Comparison of ENCODE assay signal across 9 mouse cellular contexts in the genomic region with DNA sequence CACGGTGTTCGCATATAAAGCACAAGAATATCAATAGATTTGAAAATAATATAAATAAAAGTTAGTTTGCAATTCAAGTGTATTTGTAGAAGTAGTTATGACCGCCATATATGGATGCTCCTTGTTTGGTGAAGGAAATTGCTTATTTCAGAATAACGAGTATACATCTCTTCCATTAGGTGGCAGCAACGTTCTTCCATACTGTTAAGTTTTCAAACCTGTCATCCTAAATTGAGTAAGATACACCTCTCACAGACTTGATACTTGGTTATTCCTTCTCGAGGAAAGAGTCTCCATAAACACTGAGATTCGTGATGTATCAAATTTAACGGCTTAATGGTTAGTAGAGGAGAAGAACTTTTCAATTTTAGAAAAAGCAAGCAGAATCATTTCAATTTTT. TPM values are rescaled to one million over a fixed set of nuclear protein-coding genes. Genes with fewer than 3 reads are reported as not detected.
DNase-seq lines count a peak whose midpoint lies in the region; ATAC-seq and TF ChIP-seq lines count a peak whose summit lies in the region.
"Had no signal": no experiment of that assay in that cellular context is flagged by ENCODE, and none has a peak within 500 bp of the region (broad histone marks: within the 10 kb centered on the region; RNA-seq: fewer than 3 reads in every experiment).

No protein-coding gene starts in this region.

- no peak overlapping the region for H3K4me2 ChIP-seq in limb, embryonic 14.5 days (replicated peaks; ENCODE audit: low read depth, low read length, severe bottlenecking)

- no peak overlapping the region for H3K9ac ChIP-seq in limb, embryonic 14.5 days (ENCODE audit: low read depth, low read length, severe bottlenecking)

- no peaks in the 10 kb centered on the region for H3K27me3 ChIP-seq in limb, embryonic 14.5 days (ENCODE audit: control insufficient read depth, insufficient read depth, low read length)
- H3K27me3 ChIP-seq in limb, embryonic 10.5 days (ENCODE audit: low read depth, poor library complexity, severe bottlenecking) = no peaks in the 10 kb centered on the region

- no peak for ATAC-seq in limb, embryonic 14.5 days (ENCODE audit: low FRiP score, low read depth)

- H3K4me1 ChIP-seq in limb, embryonic 14.5 days (ENCODE audit: control insufficient read depth, insufficient read depth, low read length) = no peaks in the 10 kb centered on the region
- peaks cover 11% of the 10 kb centered on the region for H3K4me1 ChIP-seq in limb, embryonic 10.5 days

- WGBS in limb, embryonic 14.5 days = 18% methylated on average over 8 of the region's 8 CpGs
- 25% methylated on average over 8 of the region's 8 CpGs for WGBS in limb, embryonic 10.5 days

- no peak for TF ChIP-seq POLR2A in limb, embryonic 14.5 days (IDR thresholded peaks at IDR 0.05; ENCODE audit: borderline replicate concordance, extremely low read depth, insufficient read depth, insufficient read length)

- DNase-seq in cerebellum, adult 9-10 months = peak; percentile 22
- DNase-seq in cerebellum, adult 18-20 months = no peak
- DNase-seq in limb, embryonic 14.5 days (ENCODE audit: low spot score) = peak; percentile 67
- DNase-seq in limb, embryonic 10.5 days (ENCODE audit: low spot score) = no peak
- DNase-seq in brain, embryonic 18.5 days (ENCODE audit: low read depth, low spot score) = peak; percentile 45
- peak; percentile 59 for DNase-seq in lung, postnatal 25 days (ENCODE audit: low spot score)
- DNase-seq in c-Kit-positive CD71-positive TER-119-positive erythroid progenitor cells, embryonic 14.5 days (ENCODE audit: low spot score) = no peak
- no peak for DNase-seq in cerebellum, adult 11-12 months

- no peak overlapping the region for H3K27ac ChIP-seq in limb, embryonic 14.5 days (replicated peaks; ENCODE audit: low read depth, low read length)
- H3K27ac ChIP-seq in limb, embryonic 10.5 days = no peak overlapping the region

- no peak overlapping the region for H3K4me3 ChIP-seq in limb, embryonic 14.5 days (replicated peaks; ENCODE audit: low read length)
- no peak overlapping the region for H3K4me3 ChIP-seq in limb, embryonic 10.5 days

- no peaks in the 10 kb centered on the region for H3K36me3 ChIP-seq in limb, embryonic 14.5 days (ENCODE audit: control insufficient read depth, insufficient read depth, low read length)
- H3K36me3 ChIP-seq in limb, embryonic 10.5 days = no peaks in the 10 kb centered on the region
- H3K36me3 ChIP-seq: G1E had no signal

- no peaks in the 10 kb centered on the region for H3K9me3 ChIP-seq in limb, embryonic 14.5 days (ENCODE audit: control insufficient read depth, low read length)
- H3K9me3 ChIP-seq in limb, embryonic 10.5 days (replicated peaks) = no peaks in the 10 kb centered on the region
- H3K9me3 ChIP-seq: G1E had no signal

RNA-seq across cellular contexts. Expression of gene Tes, which starts 37.4 kb away (rescaled TPM):
- polyA plus RNA-seq in limb, embryonic 14.5 days (2012; rRNA removed) = 54.2 and 57.7 TPM in 2 replicates
- polyA plus RNA-seq in limb, embryonic 14.5 days (2014; fragmentation: Nextera tagmentation; extraction: Ambion mirVana) = 69.1 and 82.8 TPM in 2 replicates
- 62.9 and 94.2 TPM in 2 replicates for polyA plus RNA-seq in limb, embryonic 10.5 days (2016; fragmentation: Nextera tagmentation; extraction: Ambion mirVana)
- polyA plus RNA-seq: G1E had no signal

Comparison
In these comparisons a context has a peak if more than half of its experiments do, and no peak if none do; other contexts are left out.
1. DNase-seq: peak in cerebellum, adult 9-10 months (single experiment), limb, embryonic 14.5 days (single experiment), brain, embryonic 18.5 days (single experiment) and lung, postnatal 25 days (single experiment); none in cerebellum, adult 18-20 months (0 of 2), limb, embryonic 10.5 days (single experiment), c-Kit-positive CD71-positive TER-119-positive erythroid progenitor cells, embryonic 14.5 days (single experiment) and cerebellum, adult 11-12 months (single experiment).